Mouse (Mus musculus) liver, adult 2 months (tissue): Measurements from ENCODE around the gene Nsg2. TPM values are rescaled to one million over a fixed set of nuclear protein-coding genes. Genes with fewer than 3 reads are reported as not detected.

Experiments
- DNase-seq: peaks from one replicate; pipeline ENCODE4 v3.0.0-alpha.2; 2011; ENCODE audit warnings: low read depth, low spot score; ENCODE audit errors: extremely low read depth
- H3K27ac ChIP-seq: fragments of 200-500 bp; replicated peaks from 2 replicates; pipeline ENCODE4 v1.5.1; 2012; ENCODE audit warnings: low read depth, mild to moderate bottlenecking, control low read depth, inconsistent platforms, low read length; ENCODE audit not compliant: insufficient read depth
- H3K27me3 ChIP-seq: fragments of 200-500 bp; 2 replicates; pipeline ENCODE4 v1.6.1; 2012; ENCODE audit warnings: mild to moderate bottlenecking, moderate library complexity, low read length, inconsistent platforms; ENCODE audit not compliant: control insufficient read depth, insufficient read depth
- H3K36me3 ChIP-seq: fragments of 200-500 bp; 2 replicates; pipeline ENCODE4 v1.6.1; 2012; ENCODE audit warnings: low read length, inconsistent platforms; ENCODE audit not compliant: control insufficient read depth, insufficient read depth
- H3K4me1 ChIP-seq: fragments of 200-500 bp; 2 replicates; pipeline ENCODE4 v1.6.1; 2011; ENCODE audit warnings: low read length; ENCODE audit not compliant: control insufficient read depth, insufficient read depth
- H3K4me3 ChIP-seq: fragments of 200-500 bp; 2 replicates; pipeline ENCODE4 v1.5.1; 2011; ENCODE audit warnings: low read depth, mild to moderate bottlenecking, control low read depth, low read length, moderate library complexity; ENCODE audit not compliant: insufficient read depth
- H3K79me2 ChIP-seq: fragments of 200-500 bp; 2 replicates; pipeline ENCODE4 v1.6.1; 2012; ENCODE audit warnings: inconsistent platforms, mild to moderate bottlenecking, low read length, moderate library complexity; ENCODE audit not compliant: control insufficient read depth, insufficient read depth
- H3K9ac ChIP-seq: fragments of 200-500 bp; 2 replicates; pipeline ENCODE4 v1.6.1; 2012; ENCODE audit warnings: low read depth, mild to moderate bottlenecking, control low read depth, inconsistent platforms, low read length
- CTCF ChIP-seq: fragments of 200-500 bp; IDR thresholded peaks from 2 replicates; pipeline ENCODE4 v1.5.1; 2011; ENCODE audit warnings: low read depth, low read length, control low read depth
- POLR2A ChIP-seq: fragments of 200-500 bp; IDR thresholded peaks from 2 replicates; pipeline ENCODE4 v1.6.1; 2011; ENCODE audit warnings: low read length, control low read depth; ENCODE audit not compliant: insufficient read depth; ENCODE audit errors: extremely low read depth
- WGBS: fragments of 180-500 bp; shearing (Covaris S2); methylation state at CpG from one replicate; pipeline ENCODE4 v1.1.7; 2018; 5-methylcytosine and 5-hydroxymethylcytosine counted together
- polyA plus RNA-seq: library from polyadenylated mRNA; depleted of rRNA; stranded (reverse); fragments of >200 nt; gene quantifications from 2 replicates; pipeline ENCODE4 v1.2.3, GENCODE M21; 2012; rRNA removed
- total RNA-seq: library from RNA; depleted of rRNA; stranded (reverse); fragments of >200 nt; gene quantifications from 2 replicates; pipeline ENCODE4 v1.2.3, GENCODE M21; 2014; rRNA removed

Nsg2 gene
- total and polyA plus RNA-seq, 2 experiments: 0.04 to 0.18 TPM

GRCm38 (mm10) chr11:32108441-32108840 lies 108.2 kb downstream of the Nsg2 start:
- H3K4me3 ChIP-seq: no peak overlapping the region
- H3K27me3 ChIP-seq: no peaks in the 10 kb centered on the region
- TF ChIP-seq CTCF (no peak), POLR2A (no peak)
- H3K27ac ChIP-seq: no peak overlapping the region
- WGBS: 66% methylated on average over 8 of the region's 8 CpGs
- H3K9ac ChIP-seq: no peak overlapping the region
- H3K4me1 ChIP-seq: no peaks in the 10 kb centered on the region
- DNase-seq: no peak
- no peaks in the 10 kb centered on the region for H3K79me2 ChIP-seq
- no peaks in the 10 kb centered on the region for H3K36me3 ChIP-seq

Other genes with a start within 250 kb of the Nsg2 start
- gene Cpeb4, start 128.3 kb upstream of the Nsg2 start, total RNA-seq: 30.6 and 37.0 TPM in 2 replicates
- gene Cpeb4, start 128.3 kb upstream of the Nsg2 start, polyA plus RNA-seq: 9.0 and 10.3 TPM in 2 replicates
- gene 4930524B15Rik, start 34.9 kb upstream of the Nsg2 start, total RNA-seq: not detected in 2 replicates
- gene 4930524B15Rik, start 34.9 kb upstream of the Nsg2 start, polyA plus RNA-seq: not detected in 2 replicates
- 0.20 TPM in 1 of 2 replicates, not detected in the other for gene Il9r, start 199.8 kb downstream of the Nsg2 start, total RNA-seq
- gene Il9r, start 199.8 kb downstream of the Nsg2 start, polyA plus RNA-seq: 0.06 and 0.07 TPM in 2 replicates
- 10.9 and 11.7 TPM in 2 replicates for gene Snrnp25, start 205.0 kb downstream of the Nsg2 start, total RNA-seq
- gene Snrnp25, start 205.0 kb downstream of the Nsg2 start, polyA plus RNA-seq: 6.0 and 7.6 TPM in 2 replicates
- 3.1 and 3.8 TPM in 2 replicates for gene Rhbdf1, start 221.8 kb downstream of the Nsg2 start, total RNA-seq
- 11.1 and 18.0 TPM in 2 replicates for gene Rhbdf1, start 221.8 kb downstream of the Nsg2 start, polyA plus RNA-seq
- 9.0 and 10.3 TPM in 2 replicates for gene Mpg, start 226.0 kb downstream of the Nsg2 start, total RNA-seq
- gene Mpg, start 226.0 kb downstream of the Nsg2 start, polyA plus RNA-seq: 7.1 and 9.1 TPM in 2 replicates